Mouse (Mus musculus): ENCODE results near the gene Tctn1. TPM values are rescaled to one million over a fixed set of nuclear protein-coding genes. Genes with fewer than 3 reads are reported as not detected.

The Tctn1 gene
- total RNA-seq, 2 experiments from 2014 or later: 2.5 to 7.6 TPM

- no peak for ATAC-seq (replicated peaks; ENCODE audit: low FRiP score, low TSS enrichment, poor library complexity, severe bottlenecking)
Measured at GRCm38 (mm10) chr5:122191269-122192063, 72.8 kb downstream of the Tctn1 start.

GRCm38 (mm10) chr5:122190465-122190864 lies 73.8 kb downstream of the Tctn1 start:
- ATAC-seq (replicated peaks; ENCODE audit: low FRiP score, low TSS enrichment, poor library complexity, severe bottlenecking): no peak

DNA sequence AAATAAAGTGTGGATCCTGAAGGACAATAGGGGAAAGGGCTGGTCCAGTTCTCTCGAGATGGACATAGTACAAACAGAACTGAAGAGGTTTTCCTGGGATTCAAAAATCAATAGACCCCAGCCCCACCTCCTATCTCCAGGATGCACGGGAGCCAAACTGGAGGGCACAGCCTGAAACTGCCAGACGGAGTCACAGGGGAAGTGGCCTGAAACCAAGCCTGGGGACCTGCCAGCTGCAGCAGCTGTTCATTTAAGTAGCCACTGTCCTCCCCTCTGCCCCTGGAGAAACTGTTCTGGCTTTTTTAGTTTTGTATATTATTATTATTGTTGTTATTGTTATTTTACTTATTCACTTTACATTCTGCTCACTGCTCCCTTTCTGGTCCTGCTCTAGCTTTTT lies 75.1 kb downstream of the Tctn1 start:
- ATAC-seq (replicated peaks; ENCODE audit: low FRiP score, low TSS enrichment, poor library complexity, severe bottlenecking): no peak

Other genes starting within 250 kb of the Tctn1 start
- gene Cux2, start 214.4 kb downstream of the Tctn1 start, total RNA-seq (2014; fragmentation: Nextera tagmentation): not detected in 2 replicates
- not detected in 2 replicates for gene Cux2, start 214.4 kb downstream of the Tctn1 start, total RNA-seq (2017)
- gene Myl2, start 163.5 kb downstream of the Tctn1 start, total RNA-seq (2014; fragmentation: Nextera tagmentation): not detected in 2 replicates
- gene Myl2, start 163.5 kb downstream of the Tctn1 start, total RNA-seq (2017): not detected in 2 replicates
- 0.96 and 1.4 TPM in 2 replicates for gene Ccdc63, start 123.6 kb downstream of the Tctn1 start, total RNA-seq (2014; fragmentation: Nextera tagmentation)
- gene Ccdc63, start 123.6 kb downstream of the Tctn1 start, total RNA-seq (2017): not detected in 2 replicates
- 375 and 380 TPM in 2 replicates for gene Ppp1cc, start 106.2 kb downstream of the Tctn1 start, total RNA-seq (2014; fragmentation: Nextera tagmentation)
- 229 and 230 TPM in 2 replicates for gene Ppp1cc, start 106.2 kb downstream of the Tctn1 start, total RNA-seq (2017)
- 1.4 and 11.2 TPM in 2 replicates for gene Hvcn1, start 57.7 kb downstream of the Tctn1 start, total RNA-seq (2014; fragmentation: Nextera tagmentation)
- gene Hvcn1, start 57.7 kb downstream of the Tctn1 start, total RNA-seq (2017): 0.38 and 1.4 TPM in 2 replicates
- gene Pptc7, start 19.9 kb upstream of the Tctn1 start, total RNA-seq (2014; fragmentation: Nextera tagmentation): 14.4 and 15.5 TPM in 2 replicates
- 10.4 and 11.3 TPM in 2 replicates for gene Pptc7, start 19.9 kb upstream of the Tctn1 start, total RNA-seq (2017)
- gene Rad9b, start 89.8 kb upstream of the Tctn1 start, total RNA-seq (2014; fragmentation: Nextera tagmentation): 11.4 and 16.2 TPM in 2 replicates
- 7.5 and 11.7 TPM in 2 replicates for gene Rad9b, start 89.8 kb upstream of the Tctn1 start, total RNA-seq (2017)
- 86.2 and 88.4 TPM in 2 replicates for gene Vps29, start 89.9 kb upstream of the Tctn1 start, total RNA-seq (2014; fragmentation: Nextera tagmentation)
- gene Vps29, start 89.9 kb upstream of the Tctn1 start, total RNA-seq (2017): 45.5 and 93.0 TPM in 2 replicates
- 61.2 and 93.3 TPM in 2 replicates for gene Gpn3, start 107.4 kb upstream of the Tctn1 start, total RNA-seq (2014; fragmentation: Nextera tagmentation)
- 61.5 and 75.8 TPM in 2 replicates for gene Gpn3, start 107.4 kb upstream of the Tctn1 start, total RNA-seq (2017)
- 33.8 and 37.3 TPM in 2 replicates for gene Fam216a, start 107.9 kb upstream of the Tctn1 start, total RNA-seq (2014; fragmentation: Nextera tagmentation)
- 61.3 and 67.8 TPM in 2 replicates for gene Fam216a, start 107.9 kb upstream of the Tctn1 start, total RNA-seq (2017)
- gene Arpc3, start 127.4 kb upstream of the Tctn1 start, total RNA-seq (2014; fragmentation: Nextera tagmentation): 195 and 370 TPM in 2 replicates
- gene Arpc3, start 127.4 kb upstream of the Tctn1 start, total RNA-seq (2017): 859 and 924 TPM in 2 replicates
- gene Anapc7, start 157.2 kb upstream of the Tctn1 start, total RNA-seq (2014; fragmentation: Nextera tagmentation): 27.5 and 42.7 TPM in 2 replicates
- gene Anapc7, start 157.2 kb upstream of the Tctn1 start, total RNA-seq (2017): 24.3 and 35.3 TPM in 2 replicates
- gene Atp2a2, start 237.8 kb upstream of the Tctn1 start, total RNA-seq (2014; fragmentation: Nextera tagmentation): 72.8 and 80.7 TPM in 2 replicates
- gene Atp2a2, start 237.8 kb upstream of the Tctn1 start, total RNA-seq (2017): 100 and 106 TPM in 2 replicates

Measured in megakaryocyte-erythroid progenitor cell, adult 5-6 weeks (primary cell).